Mouse (Mus musculus) embryonic facial prominence, embryonic 14.5 days (tissue): Measurements from ENCODE around the gene Disp1. TPM values are rescaled to one million over a fixed set of nuclear protein-coding genes. Genes with fewer than 3 reads are reported as not detected.
A peak's percentile ranks its signal among the peaks of the same experiment; 100 is the strongest.

Experiments used
- ATAC-seq: fragments of 200-750 bp; cut with Nextera tagmentation; 2 replicates; pipeline ENCODE4 v1.8.0; 2017; ENCODE audit warnings: low read depth, moderate number of reproducible peaks, moderate TSS enrichment
- DNase-seq: peaks from one replicate; pipeline ENCODE4 v3.0.0-alpha.2; 2015; ENCODE audit warnings: low spot score
- H3K27ac ChIP-seq: fragments of 300-500 bp; sonication (generic); replicated peaks from 2 replicates; pipeline ENCODE4 v1.5.1; 2014; ENCODE audit warnings: low read depth, mild to moderate bottlenecking, low read length, moderate library complexity
- H3K27me3 ChIP-seq: fragments of 300-500 bp; sonication (generic); replicated peaks from 2 replicates; pipeline ENCODE4 v1.6.1; 2014; ENCODE audit warnings: low read length; ENCODE audit not compliant: control insufficient read depth, insufficient read depth
- H3K36me3 ChIP-seq: fragments of 300-500 bp; sonication (generic); 2 replicates; pipeline ENCODE4 v1.6.1; 2014; ENCODE audit warnings: low read length, mixed read lengths; ENCODE audit not compliant: control insufficient read depth, insufficient read depth
- H3K4me1 ChIP-seq: fragments of 300-500 bp; sonication (generic); 2 replicates; pipeline ENCODE4 v1.6.1; 2014; ENCODE audit warnings: antibody characterized with exemption, low read length; ENCODE audit not compliant: control insufficient read depth, insufficient read depth
- H3K4me2 ChIP-seq: fragments of 300-500 bp; sonication (generic); 2 replicates; pipeline ENCODE4 v1.6.1; 2014; ENCODE audit warnings: low read depth, mild to moderate bottlenecking, low read length, moderate library complexity, mixed read lengths
- H3K4me3 ChIP-seq: fragments of 300-500 bp; sonication (generic); 2 replicates; pipeline ENCODE4 v1.5.1; 2014; ENCODE audit warnings: low read depth, mild to moderate bottlenecking, low read length
- H3K9ac ChIP-seq: fragments of 300-500 bp; sonication (generic); 2 replicates; pipeline ENCODE4 v1.6.1; 2014; ENCODE audit warnings: low read depth, mild to moderate bottlenecking, low read length, moderate library complexity, mixed read lengths
- H3K9me3 ChIP-seq: fragments of 300-500 bp; sonication (generic); 2 replicates; pipeline ENCODE4 v1.6.1; 2016; ENCODE audit warnings: low read length; ENCODE audit not compliant: control insufficient read depth
- WGBS: fragments of 180-500 bp; shearing (Covaris S2); extraction: QIAGEN DNeasy Blood & Tissue Kit; methylation state at CpG from one replicate; pipeline ENCODE4 v1.1.7; 2014; 5-methylcytosine and 5-hydroxymethylcytosine counted together
- polyA plus RNA-seq: library from polyadenylated mRNA; unstranded; fragments of >200 nt; fragmentation: Nextera tagmentation; extraction: Ambion mirVana; gene quantifications from 2 replicates; pipeline ENCODE4 v1.2.1, GENCODE M21; 2014

Disp1 gene
- polyA plus RNA-seq, 1 experiment from 2014 or later, result 17.9 TPM

GRCm38 (mm10) chr1:183091203-183091602 is 130.1 kb downstream of the Disp1 start:
- H3K36me3 ChIP-seq, result peaks cover 65% of the 10 kb centered on the region

DNA sequence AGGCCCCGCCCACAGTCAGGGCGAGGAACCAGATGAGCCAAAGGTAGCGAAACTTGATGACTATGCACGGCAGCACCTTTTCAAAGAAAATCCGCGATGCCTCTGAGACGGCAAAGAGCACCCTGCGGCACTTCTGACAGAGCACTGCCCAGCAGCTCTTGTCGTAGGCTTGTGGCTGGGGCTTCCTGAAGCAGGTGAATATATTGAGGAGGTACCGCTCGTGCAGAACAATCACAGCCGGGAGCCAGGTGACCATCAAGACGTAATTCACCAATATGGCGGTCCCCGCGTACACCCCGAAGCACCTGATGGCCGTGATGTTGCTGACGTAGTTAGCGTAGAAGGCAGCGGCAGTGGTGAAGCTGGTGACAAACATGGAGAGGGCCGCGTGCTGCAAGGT is 132.7 kb downstream of the Disp1 start:
- Histone ChIP-seq H3K27ac (no peak overlapping the region), H3K9me3 (0 out of 2 replicates have a peak, but pooled peaks cover 6% of the 10 kb centered on the region), H3K36me3 (peaks cover 71% of the 10 kb centered on the region), H3K4me1 (no peaks in the 10 kb centered on the region), H3K9ac (no peak overlapping the region), H3K27me3 (no peaks in the 10 kb centered on the region), H3K4me2 (no peak overlapping the region), H3K4me3 (no peak overlapping the region)
- DNase-seq, result no peak
- no peak for ATAC-seq
- 97% methylated on average over 23 of the region's 23 CpGs for WGBS

More at GRCm38 (mm10) chr1:183091203-183091602, 130.1 kb downstream of the Disp1 start:
- ATAC-seq (no peak), DNase-seq (no peak)
- H3K4me2 ChIP-seq, result no peak overlapping the region
- H3K27me3 ChIP-seq, result no peaks in the 10 kb centered on the region
- no peak overlapping the region for H3K9ac ChIP-seq
- WGBS, result 93% methylated on average over 7 of the region's 7 CpGs
- no peak overlapping the region for H3K4me3 ChIP-seq
- H3K9me3 ChIP-seq, result 0 out of 2 replicates have a peak, but pooled peaks cover 6% of the 10 kb centered on the region
- no peak overlapping the region for H3K27ac ChIP-seq
- no peaks in the 10 kb centered on the region for H3K4me1 ChIP-seq

GRCm38 (mm10) chr1:183086843-183087242 is 134.5 kb downstream of the Disp1 start:
- 86% methylated on average over 14 of the region's 14 CpGs for WGBS
- H3K27me3 ChIP-seq, result no peaks in the 10 kb centered on the region
- no peak for ATAC-seq

GRCm38 (mm10) chr1:183084085-183085050 is 137.0 kb downstream of the Disp1 start:
- 70% methylated on average over 8 of the region's 8 CpGs for WGBS

More at GRCm38 (mm10) chr1:183086843-183087242, 134.5 kb downstream of the Disp1 start:
- peaks cover 67% of the 10 kb centered on the region for H3K36me3 ChIP-seq
- 0 out of 2 replicates have a peak, but pooled peaks cover 6% of the 10 kb centered on the region for H3K9me3 ChIP-seq
- H3K9ac ChIP-seq, result no peak overlapping the region
- H3K4me2 ChIP-seq, result no peak overlapping the region
- no peak for DNase-seq
- no peak overlapping the region for H3K27ac ChIP-seq
- no peak overlapping the region for H3K4me3 ChIP-seq
- H3K4me1 ChIP-seq, result no peaks in the 10 kb centered on the region

GRCm38 (mm10) chr1:183082436-183082835 is 138.9 kb downstream of the Disp1 start:
- no peak overlapping the region for H3K4me2 ChIP-seq
- H3K27ac ChIP-seq, result no peak overlapping the region
- WGBS, result 73% methylated on average over 4 of the region's 4 CpGs
- no peaks in the 10 kb centered on the region for H3K27me3 ChIP-seq
- ATAC-seq (no peak), DNase-seq (no peak)
- H3K9me3 ChIP-seq, result no peaks in the 10 kb centered on the region
- no peak overlapping the region for H3K4me3 ChIP-seq
- H3K9ac ChIP-seq, result no peak overlapping the region
- H3K4me1 ChIP-seq, result no peaks in the 10 kb centered on the region
- H3K36me3 ChIP-seq, result peaks cover 30% of the 10 kb centered on the region

More at GRCm38 (mm10) chr1:183084085-183085050, 137.0 kb downstream of the Disp1 start:
- H3K36me3 ChIP-seq, result peaks cover 49% of the 10 kb centered on the region
- H3K27me3 ChIP-seq, result no peaks in the 10 kb centered on the region
- H3K4me1 ChIP-seq, result no peaks in the 10 kb centered on the region
- ATAC-seq (no peak; the same call in 1 of the 2 replicates), DNase-seq (no peak)
- no peak overlapping the region for H3K4me2 ChIP-seq
- H3K9me3 ChIP-seq, result 0 out of 2 replicates have a peak, but pooled peaks cover 5% of the 10 kb centered on the region
- H3K27ac ChIP-seq, result no peak overlapping the region
- no peak overlapping the region for H3K4me3 ChIP-seq
- no peak overlapping the region for H3K9ac ChIP-seq

DNA sequence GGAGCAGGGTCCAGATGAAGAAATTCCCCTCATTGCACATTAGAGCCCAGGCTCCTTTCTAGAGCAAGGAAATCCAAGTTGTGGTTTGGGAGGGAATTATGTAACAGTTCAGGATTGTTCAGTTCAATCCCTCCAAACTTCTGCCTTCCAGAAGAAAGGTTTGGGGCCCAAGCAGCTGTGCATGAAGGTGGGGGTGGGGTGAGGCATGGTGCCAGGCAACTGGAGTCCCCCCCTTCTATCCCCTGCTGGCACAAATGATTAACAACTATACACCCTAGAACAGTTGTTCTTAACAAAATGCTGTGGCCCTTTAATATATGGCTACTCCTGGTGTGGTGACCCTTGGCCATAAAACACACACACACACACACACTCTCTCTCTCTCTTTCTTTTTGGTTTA is 140.2 kb downstream of the Disp1 start:
- Histone ChIP-seq H3K4me1 (no peaks in the 10 kb centered on the region), H3K4me3 (no peak overlapping the region), H3K4me2 (no peak overlapping the region), H3K9me3 (no peaks in the 10 kb centered on the region), H3K36me3 (peaks cover 18% of the 10 kb centered on the region), H3K27ac (no peak overlapping the region), H3K27me3 (no peaks in the 10 kb centered on the region), H3K9ac (no peak overlapping the region)
- ATAC-seq, result no peak
- DNase-seq, result no peak

- Histone ChIP-seq H3K27me3 (no peaks in the 10 kb centered on the region), H3K36me3 (no peaks in the 10 kb centered on the region), H3K9me3 (no peaks in the 10 kb centered on the region), H3K27ac (no peak overlapping the region), H3K9ac (no peak overlapping the region), H3K4me3 (no peak overlapping the region), H3K4me1 (no peaks in the 10 kb centered on the region), H3K4me2 (no peak overlapping the region)
- no peak for DNase-seq
- WGBS, result 64% methylated on average over 15 of the region's 15 CpGs
- ATAC-seq, result no peak
Measured at GRCm38 (mm10) chr1:183075121-183075822, 146.1 kb downstream of the Disp1 start.

DNA sequence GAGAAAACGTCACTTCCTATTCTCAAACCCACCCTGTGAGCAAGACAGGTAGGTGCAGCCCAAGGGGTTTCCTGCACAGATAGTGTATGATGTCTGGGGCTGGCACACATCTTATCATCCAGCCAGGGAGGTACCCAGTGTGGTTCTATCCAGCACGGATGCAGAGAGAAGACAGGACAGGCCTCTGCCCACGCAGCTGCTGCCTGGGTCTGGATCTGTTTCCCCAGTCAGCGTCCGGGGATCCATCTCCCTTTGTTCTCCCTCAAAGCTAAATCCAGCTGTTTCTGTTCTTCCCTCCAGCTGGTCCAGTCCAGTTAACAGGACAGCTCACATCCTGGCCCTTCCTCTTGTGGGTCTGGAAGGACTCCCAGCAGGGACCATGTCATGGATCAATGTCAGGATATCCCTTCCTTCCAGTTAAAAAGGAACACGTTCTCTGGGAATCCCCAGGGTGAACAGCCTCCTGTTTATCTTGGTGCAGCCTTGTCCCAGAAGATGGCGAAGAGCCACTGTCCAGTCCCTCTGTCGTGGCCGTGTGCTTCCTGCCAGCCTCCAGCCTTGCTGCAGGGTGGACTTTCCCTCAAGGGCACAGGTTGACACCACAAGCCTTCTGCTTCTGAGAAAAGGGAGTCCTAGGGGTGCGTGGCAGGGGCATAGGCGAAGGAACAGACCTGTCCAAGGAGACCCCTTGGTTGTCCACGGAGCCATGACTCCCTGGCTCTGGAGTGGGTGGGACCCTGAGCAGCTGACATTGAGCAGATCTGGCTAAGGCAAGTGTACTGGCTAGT is 148.9 kb downstream of the Disp1 start:
- Histone ChIP-seq H3K4me3 (no peak overlapping the region), H3K27ac (no peak overlapping the region), H3K4me1 (no peaks in the 10 kb centered on the region), H3K9ac (no peak overlapping the region), H3K27me3 (no peaks in the 10 kb centered on the region), H3K9me3 (no peaks in the 10 kb centered on the region), H3K4me2 (no peak overlapping the region), H3K36me3 (no peaks in the 10 kb centered on the region)
- ATAC-seq (peak; percentile 50; the same call in 1 of the 2 replicates), DNase-seq (peak; percentile 48)
- 58% methylated on average over 12 of the region's 12 CpGs for WGBS
